Mouse (Mus musculus): ENCODE measurements around the gene Zbtb40.

DNA sequence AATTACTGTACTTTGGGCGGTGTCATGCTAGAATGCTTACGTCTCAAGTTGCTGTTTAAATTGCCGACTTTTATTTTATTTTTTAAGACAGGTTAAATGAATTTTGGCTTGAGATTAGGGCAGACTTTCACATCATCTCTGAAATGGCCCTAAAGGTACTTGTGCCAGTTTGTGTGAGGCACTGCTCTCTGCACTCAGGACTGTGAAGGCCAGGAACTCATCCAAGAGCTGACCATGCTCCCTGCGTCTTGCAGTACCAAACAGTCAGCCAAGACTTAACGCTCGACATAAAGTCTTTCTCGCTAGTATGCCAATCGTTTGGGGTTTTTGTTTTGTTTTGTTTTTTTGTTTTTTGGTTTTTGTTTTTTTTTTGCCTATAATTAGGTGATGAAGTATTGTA lies 34.5 kb downstream of the Zbtb40 start:
- TF ChIP-seq CTCF (conservative IDR thresholded peaks at IDR 0.05 in 1 of 2, IDR thresholded peaks at IDR 0.05 in 1 of 2; ENCODE audit: low read depth in 2 of 2, low read length in 2 of 2) (no peak), GABPA (IDR thresholded peaks at IDR 0.05; ENCODE audit: insufficient replicate concordance, low read depth, low read length) (no peak), HCFC1 (IDR thresholded peaks at IDR 0.05; ENCODE audit: low read depth, low read length) (no peak), ELF1 (IDR thresholded peaks at IDR 0.05; ENCODE audit: low read depth, low read length) (no peak), POLR2A (IDR thresholded peaks at IDR 0.05; ENCODE audit: low read depth, low read length) (no peak)

Data from CH12.LX (cell line).